Mouse (Mus musculus): ENCODE data around the gene Itga4. TPM values are rescaled to one million over a fixed set of nuclear protein-coding genes. Genes with fewer than 3 reads are reported as not detected.

Itga4 gene
- 34.6 and 42.6 TPM in 2 replicates for polyA plus RNA-seq (2012)

DNA sequence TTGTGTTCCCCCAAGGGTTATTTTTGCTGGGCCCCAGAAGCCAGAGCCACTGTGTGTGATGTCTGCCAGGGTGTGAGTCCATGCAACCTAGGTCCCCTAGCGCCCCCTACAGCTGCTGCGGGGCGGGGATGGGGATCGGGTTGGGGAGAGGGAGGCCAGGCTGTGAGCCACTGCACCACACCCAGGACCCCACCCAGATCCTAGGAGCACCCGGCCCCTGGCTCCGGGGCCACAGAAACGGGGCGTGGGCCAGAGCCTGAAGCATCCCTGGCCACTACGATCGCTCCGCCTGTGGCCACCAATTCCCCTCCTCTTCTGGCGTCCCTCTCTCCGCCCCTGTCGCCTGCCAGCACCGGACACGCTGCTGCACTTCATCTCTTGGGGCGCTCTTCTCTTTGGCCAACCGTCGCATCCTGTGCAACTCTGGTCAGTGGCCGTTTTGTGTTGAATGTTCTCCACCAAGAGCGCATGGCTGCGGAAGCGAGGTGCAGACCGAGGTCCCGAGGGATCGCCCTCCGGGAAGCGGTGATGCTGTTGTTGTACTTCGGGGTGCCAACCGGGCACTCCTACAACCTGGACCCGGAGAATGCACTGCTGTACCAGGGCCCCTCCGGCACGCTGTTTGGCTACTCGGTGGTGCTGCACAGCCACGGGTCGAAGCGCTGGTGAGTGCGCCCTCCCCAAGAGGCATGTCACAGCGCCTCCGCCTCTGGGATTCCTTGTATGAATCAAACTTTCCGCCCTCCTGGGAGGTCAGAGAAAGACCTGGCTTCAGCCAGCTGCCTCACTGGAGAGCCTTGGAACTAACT is at the start of gene Itga4:
Itga4 (plus strand) TSS at position 235 of the 809 bp plus-strand sequence.
- TF ChIP-seq GATA1 (IDR thresholded peaks at IDR 0.05; ENCODE audit: low read length) = no peak

DNA sequence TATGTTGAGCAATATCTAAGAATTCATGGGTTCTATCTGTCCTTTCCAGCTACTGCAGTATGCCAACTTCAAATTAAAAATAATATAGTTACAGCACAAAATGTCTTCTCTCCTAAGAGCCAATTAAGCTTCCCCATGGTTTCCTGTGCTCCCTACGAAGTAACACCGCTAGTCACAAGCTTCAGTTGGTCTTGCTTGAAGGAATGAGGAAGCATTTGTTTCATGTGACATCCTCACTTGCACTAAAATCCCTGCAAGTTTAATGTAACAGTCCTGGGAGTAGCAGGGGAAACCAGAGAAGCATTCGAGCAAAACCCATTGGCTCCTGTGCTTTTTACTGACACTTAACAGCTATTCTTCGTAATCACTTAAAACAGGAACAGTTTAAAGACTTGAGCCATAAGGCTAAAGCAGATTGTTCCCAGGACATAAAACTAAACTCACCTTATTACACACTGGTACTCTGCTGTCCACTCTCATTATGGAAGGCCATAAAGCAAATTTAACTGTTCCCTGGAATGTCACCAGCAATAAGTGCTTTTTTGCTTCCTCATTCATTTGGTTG is 49.0 kb upstream of the Itga4 start:
- TF ChIP-seq GATA1 (IDR thresholded peaks at IDR 0.05; ENCODE audit: low read length) = no peak

DNA sequence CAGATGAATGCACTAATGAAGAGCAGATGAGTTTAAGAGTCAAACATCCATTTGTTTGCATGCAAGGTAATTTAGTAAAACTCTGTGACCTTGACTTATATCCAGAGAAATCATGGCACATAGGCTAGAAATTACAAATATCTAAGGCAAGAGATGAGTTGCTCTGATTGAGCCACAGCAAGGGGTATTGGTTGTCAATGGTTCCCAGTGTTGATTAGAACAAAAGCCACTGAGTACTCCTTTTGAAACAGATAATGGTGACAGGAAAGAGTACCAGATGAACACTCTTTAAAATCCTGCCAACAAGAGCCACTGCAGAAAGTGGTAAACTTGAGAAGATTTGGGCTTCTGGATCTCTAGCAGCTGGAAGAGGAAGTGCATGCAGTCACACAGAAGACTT is 40.2 kb upstream of the Itga4 start:
- TF ChIP-seq GATA1 (IDR thresholded peaks at IDR 0.05; ENCODE audit: low read length) = no peak

DNA sequence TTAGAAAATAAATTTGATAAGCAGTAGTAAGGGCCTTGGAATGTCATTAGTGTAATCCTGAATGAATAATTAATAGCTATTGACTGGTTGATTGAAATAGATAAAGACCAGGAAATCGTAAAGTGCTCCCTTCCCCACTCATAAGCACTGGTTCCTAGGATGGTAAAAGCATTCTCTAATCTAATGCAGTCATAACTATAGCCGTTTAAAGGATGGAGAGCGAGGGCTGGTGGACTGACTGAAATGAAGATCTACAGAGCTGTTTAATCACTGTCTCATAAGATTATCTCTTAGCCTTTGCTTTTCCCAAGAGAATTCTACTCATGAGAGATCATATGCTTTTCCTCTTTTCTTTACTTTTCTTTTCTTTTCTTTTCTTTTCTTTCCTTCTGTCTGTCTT is 39.7 kb upstream of the Itga4 start:
- TF ChIP-seq GATA1 (IDR thresholded peaks at IDR 0.05; ENCODE audit: low read length) = no peak

DNA sequence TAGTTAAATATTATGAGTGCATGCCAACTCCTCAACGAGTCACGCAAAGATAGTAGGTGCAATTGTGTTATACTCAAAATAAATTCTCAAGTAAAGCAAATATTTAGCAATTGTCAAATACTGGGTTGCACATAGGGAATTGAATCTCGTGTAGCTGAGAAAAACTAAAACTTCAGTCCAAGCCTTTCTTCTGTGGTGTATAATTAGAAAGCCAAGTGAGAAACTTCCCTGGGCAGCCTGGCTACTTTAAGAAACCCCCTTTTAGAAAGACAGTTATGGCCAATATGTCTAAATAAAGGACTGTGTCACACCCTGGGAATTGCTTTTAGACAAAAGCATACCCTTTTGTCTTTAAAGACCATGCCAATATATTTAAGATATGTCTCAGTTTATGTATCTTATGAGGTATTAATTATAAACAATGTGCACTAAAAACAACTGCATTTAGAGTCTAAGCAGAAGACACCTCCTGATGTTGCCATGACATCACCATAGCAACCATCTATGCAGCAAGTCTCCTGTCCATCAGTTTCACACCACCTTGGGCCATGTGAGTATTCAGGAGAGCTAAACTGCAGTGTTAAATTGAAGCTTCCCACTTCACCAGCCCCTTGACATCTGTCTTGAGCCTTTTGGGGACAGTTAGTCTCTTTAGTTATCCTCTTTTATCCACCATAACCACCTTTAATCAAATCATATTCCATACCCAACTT is 30.4 kb upstream of the Itga4 start:
- no peak for TF ChIP-seq GATA1 (IDR thresholded peaks at IDR 0.05; ENCODE audit: low read length)

DNA sequence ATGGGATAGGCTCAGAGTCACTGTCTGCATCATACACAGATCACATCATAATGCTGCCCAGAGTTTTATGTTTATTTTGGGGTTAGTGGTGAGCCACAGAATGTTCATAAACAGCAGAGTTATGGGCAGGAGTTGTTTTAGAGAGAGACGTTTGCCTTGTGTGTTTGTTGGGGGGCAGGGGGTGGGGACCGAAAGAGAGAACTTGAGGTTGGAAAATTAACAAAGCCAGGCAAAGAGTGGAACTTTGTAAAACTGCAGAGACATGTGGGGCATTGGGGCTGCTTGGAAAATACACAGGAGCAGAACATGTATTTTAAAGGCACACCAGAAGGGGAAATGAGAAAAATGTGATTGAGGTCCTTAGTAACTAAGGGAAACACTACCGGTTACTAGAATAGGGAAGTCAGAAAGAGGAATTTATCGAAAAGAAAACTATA is 27.4 kb upstream of the Itga4 start:
- no peak for TF ChIP-seq GATA1 (IDR thresholded peaks at IDR 0.05; ENCODE audit: low read length)

DNA sequence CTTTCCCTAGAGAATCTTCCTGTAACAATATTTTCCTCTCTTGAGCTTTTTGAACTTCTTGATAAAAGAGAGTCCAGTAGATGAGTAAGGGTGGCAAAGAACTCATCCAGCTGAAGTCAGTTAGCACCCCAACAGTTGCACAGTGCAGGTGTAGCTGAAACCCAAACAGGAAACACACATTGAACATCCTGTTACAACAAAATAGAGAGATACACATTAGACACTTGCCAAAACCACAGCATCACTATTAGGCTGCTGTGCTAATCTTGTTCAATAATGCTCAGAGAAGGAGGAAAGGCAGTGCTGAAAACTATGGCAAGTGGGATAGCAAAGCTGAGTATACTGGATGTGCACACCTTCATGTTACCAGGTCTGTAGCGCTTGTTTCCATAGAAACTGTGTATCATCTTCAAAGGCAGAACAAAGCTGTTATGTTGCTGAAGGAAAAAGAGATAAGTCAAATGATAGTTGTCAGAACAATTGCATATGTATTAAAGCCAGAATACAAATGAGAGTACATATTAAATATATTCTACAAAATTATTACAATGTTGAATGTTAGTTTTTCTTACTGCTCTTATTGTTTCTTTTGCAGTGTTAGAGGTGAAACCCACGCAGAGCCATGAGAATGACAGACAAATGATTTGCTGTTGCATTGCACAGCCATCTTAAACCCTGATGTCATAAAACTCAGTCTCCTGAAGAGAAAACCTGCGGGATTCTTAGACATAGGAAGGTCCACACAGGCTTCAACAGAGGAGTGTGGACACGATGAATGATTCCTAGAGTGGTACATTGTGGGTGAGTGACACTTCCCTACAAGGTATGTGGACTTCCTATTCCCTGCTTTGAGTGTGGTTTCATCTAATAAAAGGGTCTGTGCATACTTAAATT is 23.9 kb upstream of the Itga4 start:
- TF ChIP-seq GATA1 (IDR thresholded peaks at IDR 0.05; ENCODE audit: low read length) = no peak

DNA sequence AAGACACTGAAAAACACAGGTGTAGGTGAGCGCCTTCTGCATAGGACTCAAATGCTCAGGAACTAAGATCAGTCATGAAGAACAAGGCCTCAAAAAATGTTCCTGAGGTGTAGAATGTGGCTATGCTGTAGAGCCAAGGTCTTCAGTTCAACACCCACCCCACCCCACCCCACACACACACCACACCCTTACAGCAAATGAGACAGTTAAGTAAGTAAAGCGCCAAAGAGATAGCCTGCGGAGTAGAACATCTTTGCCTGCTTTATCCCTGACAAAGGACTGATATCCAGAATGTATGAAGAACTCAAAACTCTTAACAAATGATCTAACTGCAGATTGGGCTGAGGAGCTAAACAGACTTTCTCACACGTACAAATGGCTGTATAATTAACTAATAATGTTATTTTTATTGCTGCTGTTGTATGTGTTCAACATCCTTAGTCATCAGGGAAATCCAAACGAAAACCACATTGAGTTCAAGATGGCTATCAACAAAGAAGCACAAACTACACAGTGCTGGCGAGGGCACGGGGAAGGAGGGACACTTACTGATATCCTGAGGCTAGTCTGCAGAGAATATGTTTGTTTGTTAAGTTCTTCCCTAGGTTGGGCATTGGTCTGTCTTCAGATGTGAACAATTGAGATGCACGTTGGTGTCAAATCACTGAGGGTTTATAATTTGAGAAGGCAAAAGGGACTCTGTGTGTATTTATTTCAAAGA is 19.3 kb upstream of the Itga4 start:
- TF ChIP-seq GATA1 (IDR thresholded peaks at IDR 0.05; ENCODE audit: low read length) = no peak

DNA sequence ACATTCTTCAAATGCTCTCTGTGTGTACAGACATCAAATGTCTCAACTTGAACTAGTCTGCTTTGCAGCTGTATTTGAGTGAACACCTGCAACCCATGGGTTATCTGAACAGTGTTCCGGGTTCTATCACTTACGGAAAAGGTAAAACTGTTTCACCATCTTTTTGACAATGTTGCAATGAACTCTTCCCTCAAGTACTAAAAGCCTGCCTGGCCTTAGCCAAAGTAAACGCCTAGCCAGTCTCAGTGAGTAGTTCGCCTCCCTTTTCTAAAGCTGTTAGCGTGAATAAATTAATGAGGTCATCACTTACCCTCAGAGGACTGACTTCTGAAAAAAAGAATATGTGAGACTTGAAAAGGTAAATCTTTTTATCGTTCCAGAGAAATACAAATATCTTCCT is 18.0 kb upstream of the Itga4 start:
- no peak for TF ChIP-seq GATA1 (IDR thresholded peaks at IDR 0.05; ENCODE audit: low read length)

DNA sequence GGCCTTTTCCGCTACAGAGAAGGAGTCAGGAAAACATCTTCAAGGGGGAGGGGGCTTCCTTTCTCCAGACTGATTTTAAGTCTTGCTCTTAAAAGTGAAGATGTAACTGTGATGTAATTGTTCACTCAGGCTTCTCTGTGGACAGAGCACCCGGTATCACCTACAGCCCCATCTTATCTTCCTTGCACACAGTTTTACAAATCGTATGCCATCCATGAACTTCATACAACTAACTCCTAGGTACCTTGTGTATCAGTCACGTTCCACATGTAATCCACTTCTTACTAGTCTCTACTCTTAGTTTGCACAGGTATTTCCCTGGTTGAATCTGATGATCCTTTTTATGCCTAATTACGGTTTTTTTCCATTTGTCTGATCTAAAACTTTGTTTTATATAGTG is 10.9 kb upstream of the Itga4 start:
- no peak for TF ChIP-seq GATA1 (IDR thresholded peaks at IDR 0.05; ENCODE audit: low read length)

DNA sequence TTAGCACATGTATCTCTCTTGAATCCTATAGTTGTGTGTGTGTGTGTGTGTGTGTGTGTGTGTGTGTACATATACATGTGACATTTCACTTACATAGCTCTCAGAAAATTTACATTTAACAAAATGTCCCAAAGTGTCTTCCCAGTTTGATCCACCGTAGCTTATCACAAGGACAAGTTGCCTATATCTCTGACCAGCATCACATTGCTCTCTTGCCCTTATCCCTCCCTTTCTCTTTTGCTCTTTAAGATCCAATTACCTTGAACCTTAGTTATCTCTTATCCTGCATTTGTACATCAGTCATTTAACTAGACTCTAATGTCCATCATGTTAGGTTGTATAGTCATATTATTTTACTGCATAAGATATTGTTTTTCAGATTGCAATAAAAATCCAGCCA is 10.5 kb upstream of the Itga4 start:
- TF ChIP-seq GATA1 (IDR thresholded peaks at IDR 0.05; ENCODE audit: low read length) = no peak

DNA sequence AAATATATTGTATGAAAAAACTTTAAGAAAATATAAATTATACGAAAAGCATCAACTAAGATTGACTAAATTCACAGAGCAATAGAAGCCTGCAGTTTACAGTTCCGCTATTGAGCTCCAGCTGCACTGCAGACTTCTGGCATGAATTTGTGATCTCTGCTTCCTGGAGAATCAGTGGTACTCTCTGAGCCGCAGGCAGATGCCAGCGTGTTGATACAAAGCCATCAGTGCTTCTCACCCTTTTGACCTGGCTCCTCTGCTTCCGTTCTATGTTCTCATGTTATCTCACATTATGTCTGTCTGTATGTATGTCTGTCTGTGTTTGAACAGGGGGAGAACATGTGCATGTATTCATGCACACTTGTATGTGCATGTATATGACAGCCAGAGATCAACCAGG is 6.9 kb upstream of the Itga4 start:
- no peak for TF ChIP-seq GATA1 (IDR thresholded peaks at IDR 0.05; ENCODE audit: low read length)

DNA sequence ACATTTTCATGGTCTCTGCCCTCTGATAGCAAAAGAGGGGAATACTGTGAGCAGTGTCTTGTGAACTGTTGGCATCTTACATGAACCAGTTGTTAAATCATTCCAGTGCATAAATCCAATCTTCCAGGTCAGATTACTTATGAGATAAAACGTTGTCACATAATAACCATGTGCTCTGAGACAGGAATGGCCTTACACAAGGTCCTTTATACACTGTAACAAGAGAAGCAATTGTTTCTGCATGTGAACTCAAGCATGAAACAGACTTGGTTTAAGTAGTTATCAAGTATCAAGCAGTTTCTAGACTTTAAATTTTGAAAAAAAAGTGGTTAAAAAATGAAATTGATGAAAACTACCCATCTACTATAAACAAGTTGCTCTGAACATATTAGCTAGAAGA is 4.7 kb upstream of the Itga4 start:
- TF ChIP-seq GATA1 (IDR thresholded peaks at IDR 0.05; ENCODE audit: low read length) = no peak

DNA sequence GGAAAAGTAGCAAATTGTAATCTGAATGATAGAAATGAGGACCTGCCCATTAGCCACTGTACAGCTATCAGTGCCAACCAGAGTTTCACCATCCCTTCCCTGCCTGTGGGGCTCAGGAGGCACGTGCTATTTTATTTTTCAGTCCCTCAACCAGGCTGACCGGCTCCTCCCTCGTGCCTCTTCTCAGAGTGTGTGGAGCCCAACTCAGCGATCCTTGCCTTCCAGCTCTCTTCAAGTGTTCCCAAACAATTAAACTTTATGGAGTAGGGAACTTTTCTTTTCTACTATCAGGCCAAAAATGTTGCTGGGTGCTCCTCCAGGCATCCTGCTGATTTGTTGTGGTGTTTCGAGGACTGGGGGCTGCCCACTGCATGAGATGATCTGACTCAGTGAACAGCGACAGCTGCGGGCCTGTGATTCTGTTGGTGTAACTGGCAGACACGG is 1.4 kb upstream of the Itga4 start:
- no peak for TF ChIP-seq GATA1 (IDR thresholded peaks at IDR 0.05; ENCODE audit: low read length)
